Mouse (Mus musculus) ES-Bruce4 (cell line): ENCODE data around the gene Sema5a. TPM values are rescaled to one million over a fixed set of nuclear protein-coding genes. Genes with fewer than 3 reads are reported as not detected.

Experiments
- H3K27ac ChIP-seq: 2 replicates; pipeline ENCODE4 v1.5.1; 2012; ENCODE audit warnings: low read length, inconsistent platforms; ENCODE audit not compliant: insufficient read depth
- H3K27me3 ChIP-seq: 2 replicates; pipeline ENCODE4 v1.6.1; 2012; ENCODE audit warnings: mild to moderate bottlenecking, low read length, inconsistent platforms; ENCODE audit not compliant: control insufficient read depth, poor library complexity, insufficient read depth, severe bottlenecking
- H3K36me3 ChIP-seq: 2 replicates; pipeline ENCODE4 v1.6.1; 2012; ENCODE audit warnings: inconsistent platforms, mild to moderate bottlenecking, low read length, moderate library complexity; ENCODE audit not compliant: control insufficient read depth, poor library complexity, insufficient read depth, severe bottlenecking
- H3K4me1 ChIP-seq: one replicate; pipeline ENCODE4 v1.8.1; 2011; ENCODE audit warnings: low read length; ENCODE audit not compliant: control insufficient read depth, insufficient read depth
- H3K4me3 ChIP-seq: 2 replicates; pipeline ENCODE4 v1.5.1; 2011; ENCODE audit warnings: low read depth, mild to moderate bottlenecking, low read length
- H3K9ac ChIP-seq: 2 replicates; pipeline ENCODE4 v1.6.1; 2012; ENCODE audit warnings: low read depth, mild to moderate bottlenecking, inconsistent platforms; ENCODE audit not compliant: poor library complexity, severe bottlenecking
- H3K9me3 ChIP-seq: replicated peaks from 2 replicates; pipeline ENCODE4 v1.6.1; 2012; ENCODE audit warnings: mild to moderate bottlenecking, low read length, inconsistent platforms; ENCODE audit not compliant: control insufficient read depth, poor library complexity, insufficient read depth, severe bottlenecking
- CTCF ChIP-seq: IDR thresholded peaks from one replicate; pipeline ENCODE4 v1.8.1; 2011; ENCODE audit warnings: low read depth, low read length
- EP300 ChIP-seq: IDR thresholded peaks from 2 replicates; pipeline ENCODE4 v1.6.1; 2011; ENCODE audit warnings: low read depth, low read length; ENCODE audit not compliant: insufficient read depth
- POLR2A ChIP-seq: IDR thresholded peaks from one replicate; pipeline ENCODE4 v1.8.1; 2011; ENCODE audit warnings: low read length; ENCODE audit not compliant: insufficient read depth
- polyA plus RNA-seq: library from polyadenylated mRNA; stranded (reverse); fragments of >200 nt; gene quantifications from 2 replicates; pipeline ENCODE4 v1.2.4, GENCODE M21; 2011; ENCODE audit warnings: low read depth; ENCODE audit not compliant: missing spikeins, insufficient read depth, insufficient read length

Sema5a gene
- polyA plus RNA-seq, 1 experiment: 2.8 TPM

DNA sequence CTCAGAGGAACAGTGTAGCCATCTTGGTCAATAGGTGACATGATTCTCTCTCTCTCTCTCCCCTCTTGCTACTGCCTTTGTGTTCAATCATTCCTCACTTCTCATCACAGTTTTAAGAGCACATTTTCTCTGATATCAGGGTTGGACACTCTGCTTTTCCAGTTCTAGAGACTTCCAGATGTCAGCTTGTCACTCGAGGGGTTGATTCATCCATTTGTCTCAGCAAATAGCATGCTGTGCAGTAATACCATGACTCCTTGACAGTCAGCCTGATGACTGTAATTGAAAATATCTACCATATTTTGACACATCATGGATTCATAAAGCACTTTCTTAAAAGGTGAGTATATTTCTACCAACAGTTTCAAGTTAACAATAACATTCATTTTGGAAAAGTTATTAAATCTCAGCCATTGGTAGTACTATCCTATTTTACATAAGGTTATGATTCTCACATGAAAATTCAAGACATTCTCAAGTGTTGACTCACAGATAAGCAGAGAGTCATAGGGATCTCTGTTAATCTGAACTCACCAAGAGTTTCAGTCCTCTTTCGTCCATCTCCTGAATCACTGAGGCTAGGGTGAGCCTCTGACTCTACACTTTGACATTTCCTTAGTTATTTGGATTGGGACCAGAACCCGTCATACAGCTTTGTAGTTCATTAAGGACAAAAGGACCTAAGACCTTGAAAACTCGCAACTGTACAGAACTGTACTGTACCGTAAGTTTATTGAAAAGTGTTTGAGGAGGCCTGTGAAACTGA, 78.0 kb downstream of the Sema5a start:
- no peaks in the 10 kb centered on the region for H3K9me3 ChIP-seq
- H3K4me3 ChIP-seq: no peak overlapping the region
- no peaks in the 10 kb centered on the region for H3K27me3 ChIP-seq
- H3K4me1 ChIP-seq: no peaks in the 10 kb centered on the region
- no peak overlapping the region for H3K27ac ChIP-seq
- H3K9ac ChIP-seq: no peak overlapping the region
- TF ChIP-seq POLR2A (no peak), CTCF (no peak), EP300 (no peak)
- no peaks in the 10 kb centered on the region for H3K36me3 ChIP-seq

- no peak overlapping the region for H3K27ac ChIP-seq
- H3K9ac ChIP-seq: no peak overlapping the region
- H3K27me3 ChIP-seq: no peaks in the 10 kb centered on the region
- no peaks in the 10 kb centered on the region for H3K4me1 ChIP-seq
- H3K9me3 ChIP-seq: no peaks in the 10 kb centered on the region
- no peak for TF ChIP-seq POLR2A
- TF ChIP-seq CTCF: no peak
- no peak for TF ChIP-seq EP300
- H3K4me3 ChIP-seq: no peak overlapping the region
- no peaks in the 10 kb centered on the region for H3K36me3 ChIP-seq
Observed at GRCm38 (mm10) chr15:32323224-32323623, 78.6 kb downstream of the Sema5a start.

GRCm38 (mm10) chr15:32324105-32324504, 79.5 kb downstream of the Sema5a start:
- Histone ChIP-seq H3K27ac (no peak overlapping the region), H3K4me3 (no peak overlapping the region), H3K4me1 (peaks cover 1% of the 10 kb centered on the region), H3K9me3 (no peaks in the 10 kb centered on the region), H3K27me3 (no peaks in the 10 kb centered on the region), H3K9ac (no peak overlapping the region), H3K36me3 (no peaks in the 10 kb centered on the region)
- TF ChIP-seq POLR2A: no peak

DNA sequence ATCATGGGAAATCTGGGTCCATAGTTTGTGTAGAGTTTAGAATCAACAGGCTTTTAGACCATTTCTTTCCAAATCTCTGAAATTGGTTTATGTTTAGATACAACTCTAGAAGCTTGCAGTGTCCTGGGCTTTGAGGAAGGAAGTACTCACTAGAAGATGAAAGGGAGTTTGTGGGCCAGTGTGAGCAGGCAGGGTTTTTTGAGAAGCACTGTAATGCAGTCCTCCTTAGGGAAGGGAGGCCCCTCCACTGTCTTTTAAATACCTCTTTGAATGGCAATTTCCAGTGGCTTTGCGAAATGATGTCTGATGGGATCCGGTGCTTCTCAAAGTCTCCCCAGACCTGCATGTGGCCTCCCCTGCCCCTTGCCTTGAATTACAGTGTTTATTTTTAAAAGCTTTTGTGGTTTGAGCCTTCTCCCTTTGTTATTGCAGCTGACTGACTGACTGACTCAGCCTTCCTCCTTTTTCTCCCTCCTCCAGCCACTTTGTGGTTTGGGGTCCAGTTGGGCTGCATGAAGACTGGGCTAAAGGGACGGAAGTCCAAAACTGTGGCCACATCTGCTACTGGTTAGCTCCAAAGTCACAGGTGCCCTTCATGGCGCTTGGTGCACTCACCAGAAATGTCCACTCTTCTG, 83.9 kb downstream of the Sema5a start:
- Histone ChIP-seq H3K27ac (no peak overlapping the region), H3K4me1 (peaks cover 1% of the 10 kb centered on the region), H3K27me3 (no peaks in the 10 kb centered on the region), H3K9ac (no peak overlapping the region), H3K9me3 (no peaks in the 10 kb centered on the region), H3K4me3 (no peak overlapping the region), H3K36me3 (no peaks in the 10 kb centered on the region)
- TF ChIP-seq POLR2A (no peak), CTCF (no peak), EP300 (no peak)

GRCm38 (mm10) chr15:32329670-32330330, 85.2 kb downstream of the Sema5a start:
- Histone ChIP-seq H3K36me3 (no peaks in the 10 kb centered on the region), H3K4me1 (peaks cover 1% of the 10 kb centered on the region), H3K4me3 (no peak overlapping the region), H3K9ac (no peak overlapping the region), H3K27me3 (no peaks in the 10 kb centered on the region), H3K9me3 (no peaks in the 10 kb centered on the region), H3K27ac (0 out of 2 replicates have a peak overlapping the region, but pooled peaks have one; percentile 36)
- no peak for TF ChIP-seq EP300
- no peak for TF ChIP-seq CTCF
- no peak for TF ChIP-seq POLR2A

GRCm38 (mm10) chr15:32330427-32330826, 85.8 kb downstream of the Sema5a start:
- H3K9me3 ChIP-seq: no peaks in the 10 kb centered on the region
- no peaks in the 10 kb centered on the region for H3K36me3 ChIP-seq
- TF ChIP-seq CTCF (no peak), POLR2A (no peak), EP300 (no peak)
- no peak overlapping the region for H3K9ac ChIP-seq
- H3K27me3 ChIP-seq: no peaks in the 10 kb centered on the region
- H3K4me1 ChIP-seq: peaks cover 1% of the 10 kb centered on the region
- no peak overlapping the region for H3K27ac ChIP-seq
- no peak overlapping the region for H3K4me3 ChIP-seq
